Mouse (Mus musculus) embryonic stem cell, embryonic (primary cell): ENCODE results near the gene Dnah1.

Source experiments
- CTCF ChIA-PET, 4 experiments: fragments of 300-600 bp in 2 of 4; fragments of 350-600 bp in 2 of 4; sonication (Branson Sonifier 250); formaldehyde crosslinking; loops; one replicate each; lab custom pipeline; 2022; ENCODE audit warnings: inconsistent platforms in 2 of 4; lab: Charles Lee
- POLR2A ChIA-PET, 4 experiments: fragments of 300-600 bp in 2 of 4; fragments of 350-600 bp in 2 of 4; sonication (Branson Sonifier 250); formaldehyde crosslinking; loops; one replicate each; lab custom pipeline; 2022; ENCODE audit warnings: antibody characterized with exemption in 4 of 4, inconsistent platforms in 1 of 4; lab: Charles Lee

The Dnah1 gene

GRCm38 (mm10) chr14:31232404-31233069 lies 91.2 kb downstream of the Dnah1 start:
- CTCF ChIA-PET: interaction anchor here in 2 of 4 experiments (0.9 to 2.3 kb wide), 2 partner anchors 15 to 17 kb away, joined by 5 read pairs; partner anchors contain the start of gene Sema3g (in 1 of the 2)
- POLR2A ChIA-PET: interaction anchor here in 1 of 4 experiments (0.6 to 3.9 kb wide), 3 partner anchors 15 to 261 kb away, joined by 4 to 14 read pairs (median 5); partner anchors contain the start of gene Tnnc1

DNA sequence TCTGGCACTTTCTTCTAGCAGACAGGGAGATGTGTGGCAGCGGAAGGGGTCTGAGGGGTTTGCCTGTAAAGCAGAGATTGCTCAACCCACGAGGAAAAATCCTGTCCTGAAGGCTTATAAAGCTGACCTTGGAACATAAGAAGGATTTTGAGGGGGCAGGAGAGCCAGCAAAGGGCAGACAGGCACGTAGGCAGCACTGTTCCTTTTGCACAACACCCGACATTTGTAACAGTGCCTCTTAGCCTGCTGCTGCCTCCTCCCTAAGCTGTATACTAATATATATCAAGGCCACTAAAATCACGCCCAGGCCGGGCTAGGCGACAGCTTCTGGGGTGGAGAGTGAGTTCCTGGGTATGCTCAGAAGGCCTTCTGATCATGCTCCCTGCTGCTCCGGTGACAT lies 93.3 kb downstream of the Dnah1 start:
- ChIA-PET CTCF (interaction anchor here in 3 of 4 experiments (0.7 to 2.3 kb wide), 5 partner anchors 13 to 242 kb away, joined by 3 to 5 read pairs (median 3); partner anchors contain the start of gene Sema3g (in 1 of the 3)), POLR2A (interaction anchor here in 2 of 4 experiments (0.9 to 3.9 kb wide), 6 partner anchors 9 to 37 kb away, joined by 3 to 14 read pairs (median 4); partner anchors contain the start of gene Tnnc1 (in 1 of the 2))

DNA sequence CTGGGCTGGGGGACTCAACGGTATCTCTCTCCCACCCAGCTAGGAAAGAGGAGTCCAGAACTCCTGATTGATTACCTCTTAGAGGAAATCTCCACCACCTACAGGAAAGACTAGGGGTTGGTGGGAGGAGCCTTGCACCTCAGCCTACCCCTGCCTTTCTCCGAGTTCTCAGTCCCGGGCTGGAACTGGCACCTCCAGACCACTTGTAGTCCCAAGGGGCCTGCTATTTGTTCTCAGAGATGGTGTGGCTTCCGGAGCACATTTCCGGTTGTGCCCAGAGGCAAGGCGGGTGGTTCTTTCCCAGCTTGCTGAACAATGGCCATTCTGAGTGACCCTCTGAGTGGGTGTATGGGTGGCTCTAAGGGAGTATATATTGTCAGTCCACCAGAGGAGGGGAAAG lies 95.5 kb downstream of the Dnah1 start:
- POLR2A ChIA-PET: interaction anchor here in 2 of 4 experiments (0.8 to 4.3 kb wide), 9 partner anchors 11 to 64 kb away, joined by 3 to 20 read pairs (median 4); partner anchors contain the start of genes Phf7 (in 2 of the 2), Bap1 (in 1 of the 2), Nisch (in 1 of the 2) and Sema3g (in 1 of the 2)
- CTCF ChIA-PET: interaction anchor here in 3 of 4 experiments (0.6 to 1.6 kb wide), 4 partner anchors 11 to 244 kb away, joined by 3 to 5 read pairs (median 4); partner anchors contain the start of gene Sema3g (in 1 of the 3)

DNA sequence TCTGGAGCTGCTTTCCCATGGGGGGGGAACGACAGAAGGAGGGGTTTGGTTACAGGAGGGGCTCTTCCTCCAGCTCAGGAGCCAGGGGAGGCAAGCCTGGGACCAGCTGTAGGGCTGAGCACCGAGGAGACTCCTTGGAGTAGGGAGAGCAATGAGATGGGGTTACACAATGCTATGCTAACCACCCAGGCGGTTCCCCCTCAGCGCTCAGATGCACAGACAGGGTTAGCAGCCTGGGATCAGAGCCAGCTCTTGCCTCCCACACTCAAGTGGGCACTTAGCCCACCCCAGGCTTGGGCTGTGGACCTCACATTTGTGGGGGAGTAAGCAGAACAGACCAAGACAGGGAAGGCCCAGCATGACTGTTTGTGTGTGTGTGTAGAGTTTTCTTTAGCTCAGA lies 96.7 kb downstream of the Dnah1 start:
- POLR2A ChIA-PET: interaction anchor here in 3 of 4 experiments (0.6 to 4.3 kb wide), 15 partner anchors 9 to 1979 kb away, joined by 3 to 20 read pairs (median 4); partner anchors contain the start of genes Glt8d1 (in 1 of the 3), Phf7 (in 1 of the 3), Sema3g (in 1 of the 3) and Spcs1 (in 1 of the 3)

DNA sequence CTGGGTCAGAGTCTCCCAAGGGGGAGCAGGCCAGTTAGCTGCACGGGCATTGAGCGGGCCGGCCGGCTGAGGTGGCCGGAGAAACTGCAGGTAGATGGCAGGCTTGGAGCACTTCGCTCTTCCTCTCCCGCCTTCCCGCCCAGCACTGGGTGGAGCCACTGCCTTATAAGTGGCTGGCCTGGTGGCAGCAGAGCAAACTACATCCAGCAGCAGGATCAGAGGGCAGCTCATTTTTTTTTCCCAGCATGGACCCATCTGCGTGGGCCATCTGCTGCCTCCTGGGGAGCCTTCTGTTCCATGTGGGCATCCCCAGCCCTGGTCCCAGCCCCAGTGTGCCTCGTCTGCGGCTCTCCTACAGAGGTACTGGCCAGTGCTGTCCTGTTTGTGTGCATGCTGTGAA lies 106.0 kb downstream of the Dnah1 start, which contains the start of gene Sema3g:
Sema3g (plus strand) TSS at position 195 of the 400 bp plus-strand sequence.
- ChIA-PET POLR2A (interaction anchor here in 3 of 4 experiments (0.6 to 3.6 kb wide), 7 partner anchors 9 to 255 kb away, joined by 3 to 15 read pairs (median 5); no protein-coding TSS in a partner anchor), CTCF (interaction anchor here in 3 of 4 experiments (0.8 to 1.8 kb wide), 9 partner anchors 9 to 255 kb away, joined by 3 to 13 read pairs (median 4); partner anchors contain the start of gene Phf7 (in 1 of the 3))

More for the DNA sequence above, 96.7 kb downstream of the Dnah1 start:
- CTCF ChIA-PET: interaction anchor here (0.5 to 1.3 kb wide), 10 partner anchors 9 to 246 kb away, joined by 3 to 7 read pairs (median 4); partner anchors contain the start of gene Sema3g (in 1 of the 4)

GRCm38 (mm10) chr14:31216846-31217245 lies 106.8 kb downstream of the Dnah1 start, which contains the start of gene Nisch:
TSS of gene Nisch (minus strand) at chr14:31216946.
- ChIA-PET POLR2A (interaction anchor here in 1 of 4 experiments (0.6 to 3.6 kb wide), 4 partner anchors 11 to 49 kb away, joined by 3 to 15 read pairs (median 4); no protein-coding TSS in a partner anchor), CTCF (interaction anchor here in 3 of 4 experiments (0.5 to 1.8 kb wide), 8 partner anchors 12 to 256 kb away, joined by 3 to 13 read pairs (median 4); partner anchors contain the start of gene Phf7 (in 1 of the 3))

DNA sequence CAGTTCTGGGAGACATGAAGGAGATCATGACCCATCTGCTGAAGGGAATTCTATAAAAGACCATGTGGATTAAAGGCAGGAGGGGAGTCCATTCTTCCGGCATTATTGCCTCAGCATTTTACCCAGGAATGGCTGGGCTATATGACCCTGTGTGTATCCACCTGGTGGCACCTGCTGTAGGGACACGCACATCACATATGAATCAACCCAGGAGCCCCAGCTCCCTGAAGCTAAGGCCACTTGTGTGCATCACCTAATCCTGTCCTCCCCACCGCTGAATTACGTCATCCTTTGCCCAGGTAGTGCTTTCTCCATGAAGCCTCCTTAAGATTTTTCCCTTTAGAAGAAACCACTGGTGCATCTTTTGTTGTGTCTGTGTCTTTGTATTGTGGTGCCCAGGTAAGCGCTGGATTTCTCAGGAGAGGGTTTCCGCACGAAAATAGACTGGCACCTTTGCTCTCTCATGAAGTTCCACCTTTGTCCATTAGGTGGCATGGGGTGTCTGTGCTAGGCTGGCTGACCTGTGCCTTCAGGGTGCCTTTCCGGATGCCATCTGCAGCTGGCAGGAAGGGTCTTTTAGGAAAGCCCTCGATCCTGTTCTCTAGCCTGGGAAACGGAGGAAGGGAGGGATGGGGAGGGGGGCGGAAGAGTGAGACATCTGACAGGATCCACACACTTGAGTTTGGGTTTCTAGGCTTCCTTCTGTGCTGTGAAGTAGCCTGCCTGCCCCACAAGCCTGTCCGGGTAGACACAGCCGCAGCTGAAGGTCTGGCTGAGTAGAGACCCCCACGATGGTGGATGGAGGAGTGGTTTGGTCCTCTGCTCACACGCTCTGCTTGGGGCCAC lies 108.3 kb downstream of the Dnah1 start:
- POLR2A ChIA-PET: interaction anchor here in 2 of 4 experiments (0.8 to 3.6 kb wide), 5 partner anchors 9 to 13 kb away, joined by 3 to 15 read pairs (median 4); no protein-coding TSS in a partner anchor
- CTCF ChIA-PET: interaction anchor here (0.6 to 1.8 kb wide), 16 partner anchors 8 to 257 kb away, joined by 3 to 7 read pairs (median 4); partner anchors contain the start of gene Dnah1 (in 1 of the 4)

- CTCF ChIA-PET: interaction anchor here in 2 of 4 experiments (0.9 to 1.8 kb wide), 8 partner anchors 8 to 109 kb away, joined by 3 to 7 read pairs (median 5); partner anchors contain the start of gene Dnah1 (in 1 of the 2)
- POLR2A ChIA-PET: interaction anchor here in 1 of 4 experiments (3.6 kb wide), 1 partner anchor 9 kb away, joined by 15 read pairs; no protein-coding TSS in a partner anchor
Observed at GRCm38 (mm10) chr14:31214684-31215083, 109.0 kb downstream of the Dnah1 start.

DNA sequence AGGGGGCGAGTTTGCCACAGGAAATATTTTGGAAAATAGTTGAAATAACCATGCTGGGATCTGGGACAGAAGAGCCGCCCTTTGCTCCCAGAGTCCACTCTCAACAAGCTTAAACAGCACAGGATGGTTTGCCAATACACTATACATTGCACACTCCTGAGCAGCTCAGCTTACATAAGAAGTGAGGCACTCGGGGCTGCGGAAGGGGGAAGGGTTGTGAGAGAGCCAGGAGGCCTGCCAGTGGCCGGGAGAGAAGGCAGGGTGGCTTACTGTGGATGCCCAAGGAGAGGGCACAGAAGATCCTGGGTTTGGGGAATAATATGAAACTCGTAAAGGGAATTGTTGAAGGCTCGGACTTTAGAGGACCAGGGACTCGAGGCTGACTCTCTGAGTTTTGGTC lies 109.8 kb downstream of the Dnah1 start:
- ChIA-PET POLR2A (interaction anchor here in 3 of 4 experiments (0.7 to 1.3 kb wide), 5 partner anchors 10 to 512 kb away, joined by 3 to 4 read pairs (median 3); partner anchors contain the start of gene Smim4 (in 1 of the 3)), CTCF (no interaction called here)

DNA sequence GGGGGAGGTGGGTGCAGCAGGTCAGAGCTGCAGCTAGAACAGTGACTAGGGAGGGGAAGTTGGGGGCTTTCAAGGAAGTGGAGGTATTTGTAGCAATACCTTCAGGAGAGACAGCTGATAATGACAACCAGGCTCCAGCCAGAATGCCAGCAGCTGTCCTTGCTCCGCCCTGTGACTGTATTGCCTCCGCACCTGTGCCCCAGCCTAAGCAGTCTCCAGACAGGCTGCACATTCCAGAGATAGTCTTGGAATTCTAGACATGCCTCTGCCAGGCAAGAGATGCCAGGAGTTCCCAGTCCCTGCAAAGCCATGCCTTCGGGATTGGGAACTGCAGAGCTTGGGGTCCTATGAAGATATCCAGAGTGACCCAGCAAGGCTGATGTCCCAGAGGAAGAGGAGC lies 111.2 kb downstream of the Dnah1 start:
- ChIA-PET CTCF (no interaction called here), POLR2A (interaction anchor here in 1 of 4 experiments (1.0 to 1.3 kb wide), 2 partner anchors 15 to 37 kb away, joined by 3 to 4 read pairs; no protein-coding TSS in a partner anchor)

GRCm38 (mm10) chr14:31211854-31212253 lies 111.8 kb downstream of the Dnah1 start:
- ChIA-PET POLR2A (interaction anchor here in 1 of 4 experiments (1.0 to 1.3 kb wide), 3 partner anchors 15 to 69 kb away, joined by 3 to 4 read pairs (median 3); no protein-coding TSS in a partner anchor), CTCF (no interaction called here)
